Mouse (Mus musculus) ES-Bruce4 (cell line): ENCODE data around the gene Osbpl11.

Experiments
- CTCF ChIP-seq: IDR thresholded peaks from one replicate; pipeline ENCODE4 v1.8.1; 2011; ENCODE audit warnings: low read depth, low read length
- POLR2A ChIP-seq: IDR thresholded peaks from one replicate; pipeline ENCODE4 v1.8.1; 2011; ENCODE audit warnings: low read length; ENCODE audit not compliant: insufficient read depth

DNA sequence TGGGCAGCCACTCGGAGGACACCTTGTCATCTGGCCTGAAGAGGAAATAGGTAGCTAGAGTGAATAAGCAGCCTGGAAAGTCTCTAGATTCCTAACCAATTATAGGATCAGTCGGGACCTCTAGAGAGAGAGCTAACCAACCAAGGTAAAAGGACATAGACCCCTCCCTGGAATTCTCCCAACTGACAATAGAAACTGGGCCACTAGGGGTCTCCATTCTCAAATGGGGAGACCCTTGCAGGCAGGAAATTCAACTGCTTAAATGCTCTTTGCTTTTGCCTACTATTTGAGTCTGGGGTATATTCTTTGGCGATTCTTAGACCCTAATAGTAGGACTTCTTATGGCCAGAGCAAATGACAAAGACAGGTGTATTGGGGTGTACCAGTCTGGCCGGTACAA lies 49.7 kb upstream of the Osbpl11 start:
- TF ChIP-seq CTCF = no peak
- TF ChIP-seq POLR2A = no peak
